Mouse (Mus musculus): ENCODE results near the gene Pptc7. TPM values are rescaled to one million over a fixed set of nuclear protein-coding genes. Genes with fewer than 3 reads are reported as not detected.

The Pptc7 gene
- 21.1 and 21.2 TPM in 2 replicates for total RNA-seq (2012; rRNA removed)

GRCm38 (mm10) chr5:122284183-122285028, at the start of gene Pptc7:
Gene Pptc7, plus strand, starts transcription at chr5:122284365.
- Histone ChIP-seq H3K9me3 (ENCODE audit: control insufficient read depth, insufficient read depth, low read depth, low read length) (no peaks in the 10 kb centered on the region), H3K9ac (ENCODE audit: insufficient read depth, low read depth, low read length, poor library complexity, severe bottlenecking) (peak within 1 kb of the TSS; percentile 84), H3K36me3 (ENCODE audit: control insufficient read depth, insufficient read depth, low read length, poor library complexity, severe bottlenecking) (peaks cover 5% of the 10 kb centered on the region), H3K27ac (ENCODE audit: insufficient read depth, low read depth, low read length, poor library complexity, severe bottlenecking) (no peak within 1 kb of the TSS), H3K4me1 (ENCODE audit: control insufficient read depth in 2 of 2, insufficient read depth in 2 of 2, low read length in 2 of 2, poor library complexity in 1 of 2) (peaks cover 4 to 5% of the 10 kb centered on the region in 2 experiments), H3K4me3 (ENCODE audit: insufficient read depth in 1 of 2, low read depth in 1 of 2, low read length in 2 of 2, poor library complexity in 1 of 2, severe bottlenecking in 1 of 2) (peak within 1 kb of the TSS; percentile 90 to 97)
- TF ChIP-seq CHD2 (IDR thresholded peaks at IDR 0.05; ENCODE audit: low read depth, low read length) (no peak), ZNF384 (IDR thresholded peaks at IDR 0.05; ENCODE audit: low read depth, low read length) (no peak), HCFC1 (IDR thresholded peaks at IDR 0.05; ENCODE audit: borderline replicate concordance, insufficient read depth, low read length) (peak; percentile 60; the same call in 1 of the 2 replicates), ZC3H11A (IDR thresholded peaks at IDR 0.05; ENCODE audit: borderline replicate concordance, low read depth, low read length) (no peak), MAFK (IDR thresholded peaks at IDR 0.05; ENCODE audit: insufficient read depth, low read depth, low read length) (no peak)
- peak; percentile 84 for DNase-seq (ENCODE audit: low read depth, low spot score)
- in situ Hi-C loops (cut with MboI; ENCODE audit: low sequenced_read_pairs in 2 of 2, unreplicated experiment in 2 of 2): no loop called here

- Histone ChIP-seq H3K9ac (ENCODE audit: insufficient read depth, low read depth, low read length, poor library complexity, severe bottlenecking) (no peak overlapping the region), H3K36me3 (ENCODE audit: control insufficient read depth, insufficient read depth, low read length, poor library complexity, severe bottlenecking) (peaks cover 19% of the 10 kb centered on the region), H3K4me3 (ENCODE audit: insufficient read depth in 1 of 2, low read depth in 1 of 2, low read length in 2 of 2, poor library complexity in 1 of 2, severe bottlenecking in 1 of 2) (no peak overlapping the region), H3K27ac (ENCODE audit: insufficient read depth, low read depth, low read length, poor library complexity, severe bottlenecking) (no peak overlapping the region), H3K9me3 (ENCODE audit: control insufficient read depth, insufficient read depth, low read depth, low read length) (no peaks in the 10 kb centered on the region), H3K4me1 (ENCODE audit: control insufficient read depth in 2 of 2, insufficient read depth in 2 of 2, low read length in 2 of 2, poor library complexity in 1 of 2) (peaks cover 0 to 6% of the 10 kb centered on the region in 2 experiments; a peak in 2 of 4 replicates)
- TF ChIP-seq HCFC1 (IDR thresholded peaks at IDR 0.05; ENCODE audit: borderline replicate concordance, insufficient read depth, low read length): no peak
- TF ChIP-seq CHD2 (IDR thresholded peaks at IDR 0.05; ENCODE audit: low read depth, low read length): no peak
- no peak for TF ChIP-seq ZC3H11A (IDR thresholded peaks at IDR 0.05; ENCODE audit: borderline replicate concordance, low read depth, low read length)
- TF ChIP-seq ZNF384 (IDR thresholded peaks at IDR 0.05; ENCODE audit: low read depth, low read length): no peak
- TF ChIP-seq MAFK (IDR thresholded peaks at IDR 0.05; ENCODE audit: insufficient read depth, low read depth, low read length): no peak
- peak; percentile 9 for DNase-seq (ENCODE audit: low read depth, low spot score)
- in situ Hi-C loops (cut with MboI; ENCODE audit: low sequenced_read_pairs in 2 of 2, unreplicated experiment in 2 of 2): no loop called here
Measured at GRCm38 (mm10) chr5:122235196-122235836, 48.8 kb upstream of the Pptc7 start.

- peaks cover 32% of the 10 kb centered on the region for H3K36me3 ChIP-seq (ENCODE audit: control insufficient read depth, insufficient read depth, low read length, poor library complexity, severe bottlenecking)
- no peak for DNase-seq (ENCODE audit: low read depth, low spot score)
- peaks cover 0 to 6% of the 10 kb centered on the region in 2 experiments; a peak in 2 of 4 replicates for H3K4me1 ChIP-seq (ENCODE audit: control insufficient read depth in 2 of 2, insufficient read depth in 2 of 2, low read length in 2 of 2, poor library complexity in 1 of 2)
- in situ Hi-C loops (cut with MboI; ENCODE audit: low sequenced_read_pairs in 2 of 2, unreplicated experiment in 2 of 2): no loop called here
- H3K9ac ChIP-seq (ENCODE audit: insufficient read depth, low read depth, low read length, poor library complexity, severe bottlenecking): no peak overlapping the region
- H3K4me3 ChIP-seq (ENCODE audit: insufficient read depth in 1 of 2, low read depth in 1 of 2, low read length in 2 of 2, poor library complexity in 1 of 2, severe bottlenecking in 1 of 2): no peak overlapping the region
- H3K27ac ChIP-seq (ENCODE audit: insufficient read depth, low read depth, low read length, poor library complexity, severe bottlenecking): no peak overlapping the region
- H3K9me3 ChIP-seq (ENCODE audit: control insufficient read depth, insufficient read depth, low read depth, low read length): no peaks in the 10 kb centered on the region
- no peak for TF ChIP-seq ZC3H11A (IDR thresholded peaks at IDR 0.05; ENCODE audit: borderline replicate concordance, low read depth, low read length)
- TF ChIP-seq CHD2 (IDR thresholded peaks at IDR 0.05; ENCODE audit: low read depth, low read length): no peak
- TF ChIP-seq HCFC1 (IDR thresholded peaks at IDR 0.05; ENCODE audit: borderline replicate concordance, insufficient read depth, low read length): no peak
Measured at GRCm38 (mm10) chr5:122237200-122237599, 47.0 kb upstream of the Pptc7 start.

GRCm38 (mm10) chr5:122239618-122240017, 44.5 kb upstream of the Pptc7 start:
- in situ Hi-C loops (cut with MboI; ENCODE audit: low sequenced_read_pairs in 2 of 2, unreplicated experiment in 2 of 2): no loop called here
- Histone ChIP-seq H3K9ac (ENCODE audit: insufficient read depth, low read depth, low read length, poor library complexity, severe bottlenecking) (no peak overlapping the region), H3K27ac (ENCODE audit: insufficient read depth, low read depth, low read length, poor library complexity, severe bottlenecking) (no peak overlapping the region), H3K9me3 (ENCODE audit: control insufficient read depth, insufficient read depth, low read depth, low read length) (no peaks in the 10 kb centered on the region), H3K4me1 (ENCODE audit: control insufficient read depth in 2 of 2, insufficient read depth in 2 of 2, low read length in 2 of 2, poor library complexity in 1 of 2) (peaks cover 0 to 2% of the 10 kb centered on the region in 2 experiments; a peak in 1 of 4 replicates), H3K4me3 (ENCODE audit: insufficient read depth in 1 of 2, low read depth in 1 of 2, low read length in 2 of 2, poor library complexity in 1 of 2, severe bottlenecking in 1 of 2) (no peak overlapping the region), H3K36me3 (ENCODE audit: control insufficient read depth, insufficient read depth, low read length, poor library complexity, severe bottlenecking) (peaks cover 30% of the 10 kb centered on the region)
- DNase-seq (ENCODE audit: low read depth, low spot score): no peak
- no peak for TF ChIP-seq CHD2 (IDR thresholded peaks at IDR 0.05; ENCODE audit: low read depth, low read length)
- no peak for TF ChIP-seq ZNF384 (IDR thresholded peaks at IDR 0.05; ENCODE audit: low read depth, low read length)
- TF ChIP-seq MAFK (IDR thresholded peaks at IDR 0.05; ENCODE audit: insufficient read depth, low read depth, low read length): no peak
- no peak for TF ChIP-seq ZC3H11A (IDR thresholded peaks at IDR 0.05; ENCODE audit: borderline replicate concordance, low read depth, low read length)
- TF ChIP-seq HCFC1 (IDR thresholded peaks at IDR 0.05; ENCODE audit: borderline replicate concordance, insufficient read depth, low read length): no peak
